Mouse (Mus musculus) duodenum, adult 2 months (tissue): ENCODE data around the gene Vgll4. TPM values are rescaled to one million over a fixed set of nuclear protein-coding genes. Genes with fewer than 3 reads are reported as not detected.

ENCODE experiments used
- polyA plus RNA-seq: library from polyadenylated mRNA; depleted of rRNA; stranded (reverse); fragments of >200 nt; gene quantifications from 2 replicates; pipeline ENCODE4 v1.2.3, GENCODE M21; 2012; ENCODE audit warnings: low replicate concordance; rRNA removed

Vgll4 gene
- 33.9 and 49.6 TPM in 2 replicates for polyA plus RNA-seq

DNA sequence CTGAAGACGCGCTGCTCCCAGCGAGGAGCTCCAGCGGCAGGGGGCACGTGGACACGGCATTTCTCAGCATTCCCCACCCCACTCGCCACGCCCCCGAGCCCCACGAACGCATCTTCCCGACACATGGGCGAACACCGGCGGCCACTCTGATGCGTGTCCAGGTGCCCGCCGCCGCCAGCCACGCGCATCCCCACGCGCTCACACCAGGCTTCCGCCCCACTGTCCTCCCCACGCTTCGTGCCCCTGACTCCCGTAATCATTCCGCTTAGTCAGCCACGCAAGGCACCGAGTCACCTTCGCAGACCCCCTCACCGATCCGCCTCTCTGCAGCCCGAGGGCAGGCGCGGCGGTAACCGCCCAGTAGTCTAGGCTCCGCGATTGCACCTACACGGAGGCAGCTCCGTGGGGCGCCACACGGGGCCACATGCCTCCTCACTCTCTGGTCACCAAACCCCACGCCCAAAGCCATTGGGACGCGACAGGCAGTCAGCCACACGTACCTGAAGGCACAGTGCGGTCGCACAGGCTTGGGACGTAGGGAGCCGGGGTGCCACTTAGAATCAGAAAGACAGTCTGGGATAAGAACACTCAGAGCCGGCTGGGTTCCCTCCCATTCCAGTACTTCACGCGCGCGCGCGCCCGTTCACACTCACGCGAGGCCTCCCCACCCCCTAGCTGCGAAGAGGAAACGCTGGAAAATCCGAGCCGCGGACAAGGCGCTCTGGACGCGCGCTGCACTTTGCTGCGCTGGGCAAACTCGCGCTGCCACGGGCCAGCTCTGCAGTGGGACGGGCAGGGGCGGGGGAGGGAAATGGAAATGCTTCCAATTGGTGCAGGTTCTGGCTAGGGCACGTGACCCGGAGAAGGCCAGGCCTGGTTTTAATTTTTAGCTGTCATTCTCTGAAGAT is at the start of gene Vgll4:
Gene Vgll4, minus strand, starts transcription at position 782 of the 908 bp plus-strand sequence.

Other genes starting within 250 kb of the Vgll4 start
- 38.3 and 54.6 TPM in 2 replicates for gene Tamm41, start 67.9 kb upstream of the Vgll4 start, polyA plus RNA-seq
- 3.4 and 6.2 TPM in 2 replicates for gene Syn2, start 164.9 kb upstream of the Vgll4 start, polyA plus RNA-seq